Mouse (Mus musculus): ENCODE data around the gene Rnf126.

GRCm38 (mm10) chr10:79756660-79757059 lies 10.1 kb downstream of the Rnf126 start:
- TF ChIP-seq CTCF (IDR thresholded peaks at IDR 0.05; ENCODE audit: control insufficient read depth, insufficient read depth, low read length) (no peak), POLR2A (IDR thresholded peaks at IDR 0.05; ENCODE audit: borderline replicate concordance, control insufficient read depth, low read depth, low read length) (no peak)
